Mouse (Mus musculus): ENCODE results near the gene Zfp641. TPM values are rescaled to one million over a fixed set of nuclear protein-coding genes. Genes with fewer than 3 reads are reported as not detected.

Gene Zfp641
- total and polyA plus RNA-seq, 3 experiments: 0.05 TPM; not detected in 2

- no peak for DNase-seq (ENCODE audit: low spot score)
- no peak overlapping the region for H3K4me3 ChIP-seq (ENCODE audit: low read depth, low read length)
- H3K36me3 ChIP-seq (replicated peaks): no peaks in the 10 kb centered on the region
- H3K27me3 ChIP-seq (ENCODE audit: insufficient read depth, low read length): peaks cover 4% of the 10 kb centered on the region; the same call in 1 of the 2 replicates
- no peaks in the 10 kb centered on the region; the same call in 1 of the 2 replicates for H3K4me1 ChIP-seq (ENCODE audit: insufficient read depth, low read depth, low read length)
- no peak for ATAC-seq (ENCODE audit: extremely low read depth, insufficient number of reproducible peaks, low FRiP score, poor library complexity, severe bottlenecking)
- no peaks in the 10 kb centered on the region for H3K9me3 ChIP-seq (replicated peaks)
- TF ChIP-seq CTCF (IDR thresholded peaks at IDR 0.05; ENCODE audit: low read depth, low read length): no peak
- no peak for TF ChIP-seq TAL1 (conservative IDR thresholded peaks at IDR 0.05; ENCODE audit: low read depth, low read length)
- no peak for TF ChIP-seq POLR2AphosphoS5 (IDR thresholded peaks at IDR 0.05; ENCODE audit: insufficient replicate concordance, low read depth, low read length)
- TF ChIP-seq GATA1 (IDR thresholded peaks at IDR 0.05; ENCODE audit: borderline replicate concordance, low read length): no peak
- no peak for TF ChIP-seq GATA2 (IDR thresholded peaks at IDR 0.05; ENCODE audit: borderline replicate concordance, low read depth, low read length)
Observed at GRCm38 (mm10) chr15:98286418-98286817, 9.5 kb downstream of the Zfp641 start.

DNA sequence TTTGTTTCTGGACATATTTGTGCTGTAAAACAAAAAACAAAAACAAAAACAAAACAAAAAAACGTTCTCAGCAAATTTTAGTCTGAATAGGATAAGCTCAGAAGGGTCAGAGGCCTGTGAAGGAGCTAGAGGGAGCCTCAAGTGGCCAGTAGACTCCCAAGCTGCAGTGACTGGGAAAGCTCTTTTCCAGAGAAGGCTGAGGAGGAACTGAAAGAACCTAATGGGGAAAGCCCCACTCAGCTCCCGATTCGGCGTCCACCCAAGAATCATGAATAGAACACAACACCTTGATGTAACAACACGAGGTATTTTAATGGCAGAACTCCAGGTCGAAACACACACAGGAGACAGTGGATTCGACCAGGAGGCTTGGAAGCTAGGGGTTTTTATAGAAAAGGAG, 38.2 kb downstream of the Zfp641 start:
- ATAC-seq (ENCODE audit: extremely low read depth, insufficient number of reproducible peaks, low FRiP score, poor library complexity, severe bottlenecking): no peak
- H3K27me3 ChIP-seq (ENCODE audit: insufficient read depth, low read length): no peaks in the 10 kb centered on the region; the same call in 1 of the 2 replicates
- peaks cover 2% of the 10 kb centered on the region for H3K36me3 ChIP-seq (replicated peaks)
- no peak for DNase-seq (ENCODE audit: low spot score)
- TF ChIP-seq GATA1 (IDR thresholded peaks at IDR 0.05; ENCODE audit: borderline replicate concordance, low read length) (no peak), TAL1 (conservative IDR thresholded peaks at IDR 0.05; ENCODE audit: low read depth, low read length) (no peak), POLR2AphosphoS5 (IDR thresholded peaks at IDR 0.05; ENCODE audit: insufficient replicate concordance, low read depth, low read length) (no peak), GATA2 (IDR thresholded peaks at IDR 0.05; ENCODE audit: borderline replicate concordance, low read depth, low read length) (no peak), CTCF (IDR thresholded peaks at IDR 0.05; ENCODE audit: low read depth, low read length) (no peak)
- H3K4me3 ChIP-seq (ENCODE audit: low read depth, low read length): no peak overlapping the region
- H3K4me1 ChIP-seq (ENCODE audit: insufficient read depth, low read depth, low read length): peaks cover 4% of the 10 kb centered on the region; the same call in 1 of the 2 replicates
- no peaks in the 10 kb centered on the region for H3K9me3 ChIP-seq (replicated peaks)

GRCm38 (mm10) chr15:98257193-98257592, 38.8 kb downstream of the Zfp641 start, which contains the start of gene H1fnt:
Gene H1fnt (minus strand): TSS chr15:98257293.
- H3K9me3 ChIP-seq (replicated peaks): no peaks in the 10 kb centered on the region
- no peak within 1 kb of the TSS for H3K4me3 ChIP-seq (ENCODE audit: low read depth, low read length)
- TF ChIP-seq POLR2AphosphoS5 (IDR thresholded peaks at IDR 0.05; ENCODE audit: insufficient replicate concordance, low read depth, low read length): no peak
- no peak for TF ChIP-seq CTCF (IDR thresholded peaks at IDR 0.05; ENCODE audit: low read depth, low read length)
- TF ChIP-seq GATA2 (IDR thresholded peaks at IDR 0.05; ENCODE audit: borderline replicate concordance, low read depth, low read length): no peak
- TF ChIP-seq TAL1 (conservative IDR thresholded peaks at IDR 0.05; ENCODE audit: low read depth, low read length): no peak
- TF ChIP-seq GATA1 (IDR thresholded peaks at IDR 0.05; ENCODE audit: borderline replicate concordance, low read length): no peak
- peaks cover 2% of the 10 kb centered on the region for H3K36me3 ChIP-seq (replicated peaks)
- ATAC-seq (ENCODE audit: extremely low read depth, insufficient number of reproducible peaks, low FRiP score, poor library complexity, severe bottlenecking): no peak
- peaks cover 4% of the 10 kb centered on the region; the same call in 1 of the 2 replicates for H3K4me1 ChIP-seq (ENCODE audit: insufficient read depth, low read depth, low read length)
- no peaks in the 10 kb centered on the region; the same call in 1 of the 2 replicates for H3K27me3 ChIP-seq (ENCODE audit: insufficient read depth, low read length)
- no peak for DNase-seq (ENCODE audit: low spot score)

GRCm38 (mm10) chr15:98256271-98256670, 39.7 kb downstream of the Zfp641 start:
- Histone ChIP-seq H3K27me3 (ENCODE audit: insufficient read depth, low read length) (no peaks in the 10 kb centered on the region; the same call in 1 of the 2 replicates), H3K36me3 (replicated peaks) (peaks cover 2% of the 10 kb centered on the region), H3K9me3 (replicated peaks) (no peaks in the 10 kb centered on the region), H3K4me1 (ENCODE audit: insufficient read depth, low read depth, low read length) (peaks cover 4% of the 10 kb centered on the region; the same call in 1 of the 2 replicates), H3K4me3 (ENCODE audit: low read depth, low read length) (no peak overlapping the region)
- DNase-seq (ENCODE audit: low spot score) (no peak), ATAC-seq (ENCODE audit: extremely low read depth, insufficient number of reproducible peaks, low FRiP score, poor library complexity, severe bottlenecking) (no peak)
- TF ChIP-seq CTCF (IDR thresholded peaks at IDR 0.05; ENCODE audit: low read depth, low read length) (no peak), POLR2AphosphoS5 (IDR thresholded peaks at IDR 0.05; ENCODE audit: insufficient replicate concordance, low read depth, low read length) (no peak), GATA2 (IDR thresholded peaks at IDR 0.05; ENCODE audit: borderline replicate concordance, low read depth, low read length) (no peak), GATA1 (IDR thresholded peaks at IDR 0.05; ENCODE audit: borderline replicate concordance, low read length) (no peak), TAL1 (conservative IDR thresholded peaks at IDR 0.05; ENCODE audit: low read depth, low read length) (no peak)

Other genes starting within 250 kb of the Zfp641 start
- 9.0 and 13.5 TPM in 2 replicates for gene Pfkm, start 203.6 kb downstream of the Zfp641 start, total RNA-seq (2014; fragmentation: Nextera tagmentation)
- gene Pfkm, start 203.6 kb downstream of the Zfp641 start, total RNA-seq (2017): 42.7 and 48.1 TPM in 2 replicates
- gene Pfkm, start 203.6 kb downstream of the Zfp641 start, polyA plus RNA-seq (2012): 10.2 and 13.3 TPM in 2 replicates
- 61.3 and 71.2 TPM in 2 replicates for gene Senp1, start 202.4 kb downstream of the Zfp641 start, total RNA-seq (2014; fragmentation: Nextera tagmentation)
- 44.4 and 55.5 TPM in 2 replicates for gene Senp1, start 202.4 kb downstream of the Zfp641 start, total RNA-seq (2017)
- gene Senp1, start 202.4 kb downstream of the Zfp641 start, polyA plus RNA-seq (2012): 17.1 and 18.8 TPM in 2 replicates
- gene Asb8, start 130.5 kb downstream of the Zfp641 start, total RNA-seq (2014; fragmentation: Nextera tagmentation): 30.4 and 32.2 TPM in 2 replicates
- 27.2 and 37.5 TPM in 2 replicates for gene Asb8, start 130.5 kb downstream of the Zfp641 start, total RNA-seq (2017)
- gene Asb8, start 130.5 kb downstream of the Zfp641 start, polyA plus RNA-seq (2012): 4.2 and 5.1 TPM in 2 replicates
- gene Ccdc184, start 129.0 kb downstream of the Zfp641 start, total RNA-seq (2014; fragmentation: Nextera tagmentation): not detected in 2 replicates
- gene Ccdc184, start 129.0 kb downstream of the Zfp641 start, total RNA-seq (2017): not detected in 2 replicates
- gene Ccdc184, start 129.0 kb downstream of the Zfp641 start, polyA plus RNA-seq (2012): not detected in 2 replicates
- gene Olfr288, start 100.6 kb downstream of the Zfp641 start, total RNA-seq (2014; fragmentation: Nextera tagmentation): not detected in 2 replicates
- gene Olfr288, start 100.6 kb downstream of the Zfp641 start, total RNA-seq (2017): not detected in 2 replicates
- not detected in 2 replicates for gene Olfr288, start 100.6 kb downstream of the Zfp641 start, polyA plus RNA-seq (2012)
- gene Gm44579, start 75.2 kb downstream of the Zfp641 start, total RNA-seq (2014; fragmentation: Nextera tagmentation): not detected in 2 replicates
- 0.22 TPM in 1 of 2 replicates, not detected in the other for gene Gm44579, start 75.2 kb downstream of the Zfp641 start, total RNA-seq (2017)
- gene Gm44579, start 75.2 kb downstream of the Zfp641 start, polyA plus RNA-seq (2012): not detected in 2 replicates
- not detected in 2 replicates for gene Olfr287, start 75.1 kb downstream of the Zfp641 start, total RNA-seq (2014; fragmentation: Nextera tagmentation)
- not detected in 2 replicates for gene Olfr287, start 75.1 kb downstream of the Zfp641 start, total RNA-seq (2017)
- not detected in 2 replicates for gene Olfr287, start 75.1 kb downstream of the Zfp641 start, polyA plus RNA-seq (2012)
- gene Olfr286, start 61.7 kb downstream of the Zfp641 start, total RNA-seq (2014; fragmentation: Nextera tagmentation): not detected in 2 replicates
- 0.11 and 0.12 TPM in 2 replicates for gene Olfr286, start 61.7 kb downstream of the Zfp641 start, total RNA-seq (2017)
- not detected in 2 replicates for gene Olfr286, start 61.7 kb downstream of the Zfp641 start, polyA plus RNA-seq (2012)
- gene H1fnt, start 38.9 kb downstream of the Zfp641 start, total RNA-seq (2014; fragmentation: Nextera tagmentation): not detected in 2 replicates
- not detected in 2 replicates for gene H1fnt, start 38.9 kb downstream of the Zfp641 start, total RNA-seq (2017)
- not detected in 2 replicates for gene H1fnt, start 38.9 kb downstream of the Zfp641 start, polyA plus RNA-seq (2012)
- not detected in 2 replicates for gene Olfr285, start 21.2 kb upstream of the Zfp641 start, total RNA-seq (2014; fragmentation: Nextera tagmentation)
- 0.05 and 0.06 TPM in 2 replicates for gene Olfr285, start 21.2 kb upstream of the Zfp641 start, total RNA-seq (2017)
- gene Olfr285, start 21.2 kb upstream of the Zfp641 start, polyA plus RNA-seq (2012): not detected in 2 replicates
- not detected in 2 replicates for gene Olfr284, start 44.8 kb upstream of the Zfp641 start, total RNA-seq (2014; fragmentation: Nextera tagmentation)
- gene Olfr284, start 44.8 kb upstream of the Zfp641 start, total RNA-seq (2017): not detected in 2 replicates
- not detected in 2 replicates for gene Olfr284, start 44.8 kb upstream of the Zfp641 start, polyA plus RNA-seq (2012)
- not detected in 2 replicates for gene Olfr283, start 84.8 kb upstream of the Zfp641 start, total RNA-seq (2014; fragmentation: Nextera tagmentation)
- not detected in 2 replicates for gene Olfr283, start 84.8 kb upstream of the Zfp641 start, total RNA-seq (2017)
- not detected in 2 replicates for gene Olfr283, start 84.8 kb upstream of the Zfp641 start, polyA plus RNA-seq (2012)
- not detected in 2 replicates for gene Olfr282, start 135.1 kb upstream of the Zfp641 start, total RNA-seq (2014; fragmentation: Nextera tagmentation)
- gene Olfr282, start 135.1 kb upstream of the Zfp641 start, total RNA-seq (2017): 0.12 TPM in 1 of 2 replicates, not detected in the other
- not detected in 2 replicates for gene Olfr282, start 135.1 kb upstream of the Zfp641 start, polyA plus RNA-seq (2012)
- gene Olfr281, start 156.4 kb upstream of the Zfp641 start, total RNA-seq (2014; fragmentation: Nextera tagmentation): not detected in 2 replicates
- 0.11 and 0.17 TPM in 2 replicates for gene Olfr281, start 156.4 kb upstream of the Zfp641 start, total RNA-seq (2017)
- gene Olfr281, start 156.4 kb upstream of the Zfp641 start, polyA plus RNA-seq (2012): not detected in 2 replicates
- gene OR5BS1P, start 173.7 kb upstream of the Zfp641 start, total RNA-seq (2014; fragmentation: Nextera tagmentation): not detected in 2 replicates
- gene OR5BS1P, start 173.7 kb upstream of the Zfp641 start, total RNA-seq (2017): 0.06 and 0.11 TPM in 2 replicates
- gene OR5BS1P, start 173.7 kb upstream of the Zfp641 start, polyA plus RNA-seq (2012): not detected in 2 replicates
- gene Lalba, start 186.6 kb upstream of the Zfp641 start, total RNA-seq (2014; fragmentation: Nextera tagmentation): not detected in 2 replicates
- gene Lalba, start 186.6 kb upstream of the Zfp641 start, total RNA-seq (2017): not detected in 2 replicates
- not detected in 2 replicates for gene Lalba, start 186.6 kb upstream of the Zfp641 start, polyA plus RNA-seq (2012)
- not detected in 2 replicates for gene Olfr279, start 196.2 kb upstream of the Zfp641 start, total RNA-seq (2014; fragmentation: Nextera tagmentation)
- gene Olfr279, start 196.2 kb upstream of the Zfp641 start, total RNA-seq (2017): 0.11 and 0.17 TPM in 2 replicates
- gene Olfr279, start 196.2 kb upstream of the Zfp641 start, polyA plus RNA-seq (2012): not detected in 2 replicates
- 26.9 and 39.8 TPM in 2 replicates for gene Kansl2, start 238.1 kb upstream of the Zfp641 start, total RNA-seq (2014; fragmentation: Nextera tagmentation)
- 49.1 and 50.4 TPM in 2 replicates for gene Kansl2, start 238.1 kb upstream of the Zfp641 start, total RNA-seq (2017)
- gene Kansl2, start 238.1 kb upstream of the Zfp641 start, polyA plus RNA-seq (2012): 44.3 and 52.5 TPM in 2 replicates